Mouse (Mus musculus) heart, embryonic 13.5 days (tissue): ENCODE measurements around the gene Itga9. TPM values are rescaled to one million over a fixed set of nuclear protein-coding genes. Genes with fewer than 3 reads are reported as not detected.

Experiments used
- polyA plus RNA-seq: library from polyadenylated mRNA; unstranded; fragments of >200 nt; fragmentation: Nextera tagmentation; extraction: Ambion mirVana; gene quantifications from 2 replicates; pipeline ENCODE4 v1.2.1, GENCODE M21; 2015

Itga9 gene
- polyA plus RNA-seq, 1 experiment from 2014 or later = 6.5 TPM

Other genes with a start within 250 kb of the Itga9 start
- gene Eomes, start 128.5 kb upstream of the Itga9 start, polyA plus RNA-seq = 0.09 TPM in 1 of 2 replicates, not detected in the other
- 47.5 and 51.0 TPM in 2 replicates for gene Golga4, start 100.4 kb upstream of the Itga9 start, polyA plus RNA-seq